Mouse (Mus musculus): ENCODE results near the gene Hsd11b1.
"Not testable (repeated sequence)": the region's sequence is repeated elsewhere in the genome, so short reads cannot be mapped to it uniquely, and the experiment has no call there.

Hsd11b1 gene

DNA sequence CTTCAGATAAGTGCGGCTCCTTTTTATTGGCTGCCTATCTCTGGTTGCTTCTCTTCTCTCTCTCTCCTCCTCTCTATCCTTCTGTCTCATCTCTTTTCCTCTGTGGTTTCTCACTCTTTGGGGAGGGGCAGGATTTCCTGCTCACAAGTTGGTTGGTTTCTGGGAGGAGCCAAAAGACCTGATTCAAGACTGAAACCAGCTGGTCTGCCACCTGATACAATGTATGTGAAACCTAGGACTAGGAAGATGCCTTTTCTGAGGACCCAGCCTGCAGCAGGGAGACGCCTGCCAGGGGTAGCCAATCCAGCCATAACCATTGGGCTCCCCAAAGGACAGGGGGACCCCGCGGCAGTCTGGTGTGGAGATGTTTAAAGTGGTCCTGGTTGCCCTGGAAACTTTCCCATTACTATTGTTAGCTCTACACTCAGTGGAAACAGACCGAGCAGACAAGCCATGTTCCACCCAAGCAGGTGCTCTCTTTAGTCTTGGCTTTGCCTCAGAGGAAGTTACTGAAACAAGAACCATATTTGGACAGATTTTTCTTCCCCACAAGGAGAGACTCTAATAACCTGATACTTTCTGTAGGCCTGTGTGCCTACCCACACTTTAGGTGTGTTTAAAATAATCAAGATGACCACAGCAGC lies at the start of gene Hsd11b1:
Gene Hsd11b1, minus strand, starts transcription at position 121 of the 644 bp plus-strand sequence.
- no peak for DNase-seq

DNA sequence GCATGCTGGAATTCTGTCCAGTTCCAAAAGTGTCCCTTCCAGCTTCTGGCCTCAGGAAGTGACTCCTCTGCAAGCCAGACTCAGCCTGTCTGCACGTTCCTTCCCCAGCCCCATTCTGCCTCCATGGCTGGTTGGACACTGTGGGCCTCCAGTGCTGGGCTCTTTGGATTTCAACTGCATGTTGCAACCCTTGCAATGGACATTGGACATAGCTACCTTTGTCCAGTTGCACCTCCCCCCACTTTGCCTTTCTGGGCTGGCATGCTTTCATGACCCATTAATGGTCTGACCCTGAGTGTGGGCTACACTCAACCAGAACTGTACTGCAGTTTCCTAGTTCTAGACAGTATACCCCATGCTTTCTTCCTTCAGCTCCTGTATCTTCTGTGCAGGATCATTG lies 47.7 kb upstream of the Hsd11b1 start:
- DNase-seq, result no peak

DNA sequence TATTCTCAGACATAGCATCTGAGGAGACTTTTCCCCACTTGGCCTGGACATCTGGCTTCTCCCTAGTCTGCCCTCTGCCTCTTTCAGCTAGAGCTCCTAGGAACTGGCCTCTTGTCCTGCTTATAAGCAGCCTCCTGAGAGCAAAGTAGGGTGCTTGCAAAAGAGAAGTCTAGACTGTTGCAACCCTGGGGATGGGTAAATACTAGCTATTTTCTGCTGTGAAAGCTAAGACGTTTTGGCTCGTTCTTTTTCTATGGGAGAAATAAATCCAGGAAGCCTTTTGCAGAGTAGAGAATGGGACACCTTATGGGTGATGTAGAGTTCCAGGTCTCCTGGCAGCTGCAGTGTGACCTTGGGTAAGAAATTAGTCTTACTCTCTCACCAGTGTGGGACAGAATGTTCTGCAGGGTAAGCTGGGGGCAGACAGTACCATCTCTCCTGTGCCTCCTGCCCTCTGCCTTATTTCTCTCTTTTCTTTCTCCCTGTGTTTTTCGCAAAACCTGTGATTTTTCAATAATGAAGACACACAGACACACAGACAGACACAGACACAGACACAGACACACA lies 46.7 kb upstream of the Hsd11b1 start:
- no peak for DNase-seq

DNA sequence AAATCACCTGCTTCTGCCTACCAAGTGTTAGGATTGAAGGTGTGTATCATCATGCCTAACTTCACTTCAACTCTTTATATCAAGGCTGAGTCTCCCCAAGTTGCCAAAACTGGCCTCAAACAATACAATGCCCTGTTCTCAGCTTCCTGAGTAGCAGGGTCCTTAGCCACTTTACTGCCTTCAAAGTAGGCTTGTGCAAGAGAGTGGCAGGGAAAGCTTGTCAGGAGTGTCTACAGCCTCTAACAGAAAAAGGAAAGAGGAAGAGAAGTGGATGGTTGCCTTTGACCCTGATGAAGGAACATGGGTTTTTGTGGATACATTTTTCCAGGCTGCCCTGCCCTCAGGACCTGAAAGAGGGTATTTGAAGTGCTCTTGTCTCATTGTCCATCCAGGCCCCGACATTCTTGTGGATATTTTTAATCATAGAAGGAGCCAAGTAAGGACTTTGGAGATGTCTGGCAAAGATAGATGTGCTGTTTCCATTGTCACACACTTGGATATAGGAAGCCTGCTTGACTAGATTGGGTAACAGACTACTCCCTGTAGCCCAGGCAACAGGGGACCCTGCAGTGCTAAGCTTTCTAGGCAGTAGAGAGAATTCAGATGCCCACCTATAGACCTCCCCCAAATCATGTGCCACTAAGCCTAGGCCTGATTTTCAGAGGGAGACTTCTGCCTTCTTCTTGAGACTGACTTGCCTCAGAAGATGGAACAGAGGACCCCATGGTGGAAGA lies 46.1 kb upstream of the Hsd11b1 start:
- no peak for DNase-seq

DNA sequence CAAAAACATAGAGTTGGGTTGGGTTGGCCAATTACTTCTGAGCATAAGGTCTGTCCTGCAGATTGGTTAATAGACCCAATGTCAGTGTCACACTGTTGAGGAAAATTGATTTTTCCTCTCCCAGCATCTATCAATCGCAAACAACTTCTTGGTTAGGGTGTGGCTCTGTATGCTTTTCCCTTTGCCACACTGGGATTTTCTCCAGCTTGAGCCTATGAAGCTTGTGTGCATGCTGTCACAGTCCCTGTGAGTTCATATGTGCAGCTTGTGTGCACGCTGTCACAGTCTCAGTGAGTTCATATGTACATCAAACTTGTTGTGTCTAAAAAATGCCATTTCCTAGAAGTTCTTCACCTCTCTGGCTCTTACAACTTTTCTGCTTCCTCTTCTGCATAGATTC lies 43.0 kb upstream of the Hsd11b1 start:
- DNase-seq, result no peak

DNA sequence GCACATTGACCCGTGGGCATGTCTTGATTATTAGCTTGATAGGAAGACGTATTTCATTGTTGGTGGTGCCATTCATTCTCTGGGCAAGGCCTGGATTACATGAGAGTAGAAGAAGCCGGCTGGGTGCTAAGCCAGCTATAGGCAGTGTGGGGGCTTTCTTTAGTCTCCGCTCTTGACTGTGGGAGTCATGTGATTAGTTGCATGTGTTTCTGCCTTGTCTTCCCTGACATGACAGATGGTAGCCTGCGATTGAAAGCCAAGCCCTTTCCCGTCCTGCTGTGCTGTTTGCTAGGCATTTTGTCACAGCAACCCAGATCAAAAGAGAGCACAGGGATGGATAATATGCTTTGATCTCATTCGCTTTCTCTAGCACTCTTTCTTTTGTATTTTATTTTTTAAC lies 41.5 kb upstream of the Hsd11b1 start:
- DNase-seq, result no peak

DNA sequence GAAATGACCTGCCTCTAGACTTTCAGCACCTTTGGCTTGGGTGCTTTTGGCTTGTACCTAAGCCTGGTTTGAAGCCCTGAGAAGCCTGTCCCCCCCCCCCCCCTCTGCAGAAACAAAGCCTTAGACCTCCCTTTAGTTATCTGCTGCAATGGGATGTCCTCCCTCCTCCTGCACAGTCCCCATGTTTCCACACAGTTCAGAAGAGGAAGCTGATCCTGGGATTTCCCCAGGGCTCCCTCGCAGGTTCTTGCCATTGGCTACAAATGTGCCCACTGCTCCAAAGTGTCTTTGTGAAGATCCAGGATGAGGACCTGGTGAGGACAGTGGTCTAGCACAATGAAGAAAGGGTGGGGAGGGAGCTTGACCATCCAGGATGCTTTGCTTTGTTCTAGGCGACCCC lies 39.2 kb upstream of the Hsd11b1 start:
- no peak for DNase-seq

DNA sequence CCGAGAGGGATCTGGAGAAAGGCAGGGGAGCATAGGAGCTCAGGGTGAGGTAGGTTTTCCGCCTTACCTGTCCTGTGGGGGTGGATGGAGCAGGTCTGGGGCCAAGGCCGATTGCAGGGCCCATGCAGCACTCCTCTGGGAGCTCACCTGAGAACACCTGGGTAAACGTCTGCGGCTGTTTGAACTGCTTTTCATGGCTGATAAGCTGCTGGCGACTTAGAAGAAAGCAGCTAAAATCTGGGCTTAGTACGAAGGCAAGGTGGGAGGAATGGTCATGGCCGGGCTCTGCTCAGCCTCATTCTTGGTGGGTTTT lies 38.2 kb upstream of the Hsd11b1 start:
- DNase-seq, result no peak

DNA sequence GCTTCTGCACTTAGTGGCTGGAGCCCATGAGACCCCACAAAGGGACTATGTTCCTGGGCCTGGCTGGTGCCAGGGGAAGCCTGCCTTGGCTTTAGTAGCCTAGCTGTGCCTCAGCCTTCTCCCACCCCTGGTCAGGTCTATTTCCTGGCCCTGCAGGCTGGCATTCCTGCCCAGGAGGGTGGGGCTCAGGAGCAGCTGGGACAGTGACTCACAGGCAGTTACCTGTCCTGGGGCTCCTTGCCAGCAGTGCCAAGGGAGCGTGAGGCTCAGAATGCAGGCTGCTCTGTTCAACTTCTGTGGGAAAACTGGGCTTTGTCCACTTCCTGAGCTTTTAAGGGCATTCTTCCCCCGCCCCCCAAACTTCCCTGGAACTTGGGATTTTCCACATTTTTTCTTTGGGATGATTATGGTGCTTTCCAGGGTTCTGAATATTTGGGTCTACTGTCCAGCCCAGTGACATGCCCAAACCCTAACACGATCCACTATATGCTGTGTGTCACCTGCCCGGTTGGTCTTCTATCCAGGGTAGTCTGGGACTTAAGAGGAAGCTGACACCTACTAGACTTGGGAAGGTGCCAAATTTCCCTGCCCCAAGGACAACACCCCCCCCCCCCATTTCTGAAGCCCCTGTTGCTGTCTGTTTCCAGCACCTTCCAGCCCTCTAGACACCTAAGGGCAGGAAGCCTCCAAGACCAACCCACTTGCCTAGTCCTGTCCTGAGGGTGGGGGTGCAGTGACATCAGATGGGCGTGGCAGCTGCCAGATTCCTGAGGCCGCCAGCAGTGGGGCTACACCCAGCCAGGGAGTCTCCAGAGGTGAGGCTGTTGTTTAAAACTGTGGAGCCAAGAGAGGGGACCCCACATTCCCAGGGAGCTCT lies 37.6 kb upstream of the Hsd11b1 start:
- no peak for DNase-seq

DNA sequence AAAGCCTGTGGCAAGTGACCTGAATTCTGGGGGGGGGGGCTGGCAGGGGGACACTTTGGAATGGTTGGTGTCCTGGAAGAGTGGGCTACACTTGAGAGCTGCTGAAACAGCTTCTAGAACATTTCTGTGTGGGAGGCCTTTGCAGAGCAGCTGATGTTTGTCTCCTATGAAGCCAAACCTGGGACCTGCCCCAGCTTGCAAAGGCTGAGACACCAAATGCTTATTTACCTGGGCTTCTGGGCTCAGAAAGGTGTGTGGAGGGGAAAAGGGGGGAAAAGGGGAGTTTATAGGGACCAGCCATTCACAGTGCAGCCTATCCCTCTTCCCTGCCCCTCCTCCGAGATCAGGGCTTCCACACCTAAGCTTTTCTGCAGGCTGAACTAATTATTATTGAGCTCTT lies 36.1 kb upstream of the Hsd11b1 start:
- DNase-seq, result no peak

DNA sequence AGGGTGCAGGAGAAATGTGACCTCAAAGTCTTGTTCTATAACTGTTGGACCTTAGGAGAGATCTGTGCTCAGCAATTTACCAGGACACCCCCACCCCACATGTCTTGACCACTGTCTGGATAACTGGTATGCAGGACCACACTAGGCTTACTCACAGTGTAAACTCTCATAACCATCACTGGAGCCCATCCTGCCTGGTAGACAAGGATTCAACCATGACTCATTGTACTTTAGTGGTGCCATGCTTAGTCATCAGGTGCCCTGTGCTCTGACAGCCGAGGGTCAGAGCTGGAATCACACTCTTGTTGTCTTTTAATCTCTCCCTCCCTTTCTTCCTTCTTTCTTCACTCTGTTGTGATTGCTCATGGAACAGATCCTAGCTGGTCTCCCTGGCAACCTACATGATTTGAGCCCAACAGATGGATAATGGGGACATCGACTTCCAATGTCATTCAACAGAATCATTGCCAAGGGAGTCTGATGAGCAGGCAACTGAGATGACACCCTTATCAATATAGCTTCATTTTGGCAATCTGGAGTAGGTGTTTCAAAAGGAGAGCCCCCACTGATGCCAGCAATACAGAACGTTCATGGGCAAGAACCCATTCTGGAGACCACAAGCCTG lies 34.4 kb upstream of the Hsd11b1 start:
- no peak for DNase-seq

DNA sequence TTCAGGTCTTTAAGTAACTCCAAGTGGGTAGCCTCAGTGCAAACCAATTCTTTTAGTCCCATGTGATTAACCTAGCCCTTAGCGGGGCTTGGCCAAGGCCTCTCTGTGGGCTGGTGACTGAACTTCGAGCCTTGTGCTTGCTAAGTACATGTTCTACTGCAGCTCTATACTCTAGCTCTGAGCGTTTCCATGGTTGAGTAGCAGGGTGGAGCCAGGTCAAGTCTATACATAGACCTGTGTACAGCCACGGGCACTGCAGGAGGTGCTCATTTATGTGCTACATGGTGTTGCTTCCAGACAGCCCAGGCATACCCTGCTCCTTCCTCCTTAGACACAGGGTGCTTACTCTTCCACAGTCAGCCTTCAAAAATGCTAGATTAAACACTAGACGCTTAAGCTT lies 32.0 kb upstream of the Hsd11b1 start:
- no peak for DNase-seq

DNA sequence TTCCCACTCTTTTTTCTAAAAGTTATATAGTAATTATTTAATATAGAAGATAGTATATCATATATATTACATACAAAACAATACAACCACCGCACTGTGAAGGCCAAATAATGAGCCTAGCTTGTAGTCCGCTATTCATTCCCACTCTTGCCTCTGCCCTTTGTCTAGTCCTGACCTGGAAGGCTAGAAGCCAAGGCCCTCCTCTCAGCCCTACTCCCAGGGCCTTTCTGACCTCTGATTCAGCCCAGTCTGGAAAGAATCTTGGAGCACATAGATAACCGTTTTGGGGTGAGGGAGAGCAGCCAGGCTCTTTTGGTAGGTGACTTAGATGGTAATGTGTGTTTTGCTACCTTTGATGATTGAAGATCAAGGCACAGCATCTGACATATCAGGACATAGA lies 30.1 kb upstream of the Hsd11b1 start:
- DNase-seq, result no peak

DNA sequence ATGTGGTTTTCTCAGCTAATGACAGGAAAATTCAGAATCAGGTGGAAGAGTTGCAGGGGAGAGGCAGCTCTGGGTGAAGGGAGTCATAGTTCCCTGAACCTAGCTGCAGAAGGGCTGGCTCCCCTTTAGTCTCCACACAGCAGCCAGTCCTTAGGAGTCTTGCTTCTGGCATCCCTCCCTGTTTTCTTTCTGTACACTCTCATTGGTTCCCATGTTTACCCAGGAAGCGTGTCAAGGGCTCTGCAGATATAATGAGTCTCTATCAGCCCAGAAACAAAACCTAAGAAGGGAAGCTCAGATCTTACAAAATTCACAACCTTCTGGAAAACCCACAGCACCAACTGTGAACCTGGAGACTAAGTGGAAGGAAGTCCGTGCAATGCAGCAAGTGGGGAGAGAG lies 29.2 kb upstream of the Hsd11b1 start:
- DNase-seq, result no peak

DNA sequence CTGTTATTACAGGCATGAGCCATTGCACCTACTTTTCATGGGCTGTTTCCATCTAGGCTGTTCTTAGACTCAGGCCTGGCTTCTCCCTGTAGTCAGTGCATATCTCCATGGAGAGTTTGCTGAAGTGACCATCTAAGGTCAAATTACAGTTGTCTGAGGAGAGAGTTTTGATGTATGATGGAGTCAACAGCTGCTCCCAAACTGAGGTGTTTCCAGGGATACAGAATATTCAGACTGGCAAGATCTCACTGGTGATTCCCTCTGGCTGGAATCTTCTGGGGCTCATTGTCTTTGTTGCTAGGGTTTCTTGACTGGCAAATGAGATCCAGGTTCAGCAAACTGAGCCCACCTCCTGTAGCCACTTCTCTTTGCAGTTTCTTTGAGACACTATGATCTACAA lies 26.8 kb upstream of the Hsd11b1 start:
- no peak for DNase-seq

DNA sequence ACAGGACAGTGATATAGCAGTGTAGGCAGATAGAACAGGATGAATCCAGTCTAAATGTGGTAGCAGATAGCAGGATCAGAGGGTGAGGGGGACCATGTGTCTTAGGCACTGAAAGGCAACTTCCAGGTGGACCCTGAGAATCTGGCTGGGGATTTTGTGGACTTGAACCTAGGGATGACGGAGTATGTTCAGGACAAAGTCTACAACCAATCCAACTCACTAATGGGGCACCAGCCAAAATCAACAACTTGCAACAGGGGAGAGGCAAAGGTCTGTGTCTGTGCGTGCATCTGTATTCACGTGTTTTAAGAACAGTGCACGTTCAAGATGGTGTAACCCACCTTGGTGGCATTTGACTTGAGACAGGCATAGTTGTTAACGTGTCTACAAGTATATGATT lies 26.0 kb upstream of the Hsd11b1 start:
- DNase-seq, result no peak

DNA sequence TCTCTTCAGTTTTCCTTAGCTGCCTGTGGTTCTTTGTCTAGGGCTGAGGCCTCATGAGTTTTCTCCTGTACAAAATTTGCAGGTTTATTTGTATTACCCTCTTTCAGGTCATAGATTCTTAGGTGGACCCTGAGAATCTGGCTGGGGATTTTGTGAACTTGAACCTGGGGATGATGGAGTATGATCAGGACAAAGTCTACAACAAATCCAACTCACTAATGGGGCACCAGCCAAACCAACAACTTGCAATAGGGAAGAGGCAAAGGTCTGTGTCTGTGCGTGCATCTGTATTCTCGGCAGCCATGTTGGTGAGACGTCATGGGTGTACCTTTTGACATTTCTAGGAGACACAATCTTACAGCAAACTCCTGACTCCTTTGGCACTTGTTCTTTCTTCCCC lies 25.2 kb upstream of the Hsd11b1 start:
- no peak for DNase-seq

DNA sequence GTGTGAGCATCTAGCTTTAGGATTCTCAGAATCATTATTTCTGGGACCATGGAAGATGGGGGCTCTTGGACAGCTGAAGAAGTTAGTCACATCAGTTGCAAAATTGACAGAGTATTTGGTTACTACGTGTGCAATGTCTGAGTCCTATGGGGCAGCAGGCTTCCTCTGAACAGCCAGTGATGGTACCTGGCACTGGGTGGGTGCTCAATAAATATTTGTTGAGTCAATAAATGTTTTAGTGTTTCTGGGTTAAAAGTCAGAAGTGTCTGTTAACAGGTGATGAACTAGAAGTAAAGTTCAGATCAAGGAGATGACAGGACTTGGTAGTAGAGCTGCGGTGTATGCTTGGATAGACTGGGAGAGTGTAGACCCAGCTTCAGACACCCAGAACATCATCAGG lies 23.7 kb upstream of the Hsd11b1 start:
- no peak for DNase-seq

DNA sequence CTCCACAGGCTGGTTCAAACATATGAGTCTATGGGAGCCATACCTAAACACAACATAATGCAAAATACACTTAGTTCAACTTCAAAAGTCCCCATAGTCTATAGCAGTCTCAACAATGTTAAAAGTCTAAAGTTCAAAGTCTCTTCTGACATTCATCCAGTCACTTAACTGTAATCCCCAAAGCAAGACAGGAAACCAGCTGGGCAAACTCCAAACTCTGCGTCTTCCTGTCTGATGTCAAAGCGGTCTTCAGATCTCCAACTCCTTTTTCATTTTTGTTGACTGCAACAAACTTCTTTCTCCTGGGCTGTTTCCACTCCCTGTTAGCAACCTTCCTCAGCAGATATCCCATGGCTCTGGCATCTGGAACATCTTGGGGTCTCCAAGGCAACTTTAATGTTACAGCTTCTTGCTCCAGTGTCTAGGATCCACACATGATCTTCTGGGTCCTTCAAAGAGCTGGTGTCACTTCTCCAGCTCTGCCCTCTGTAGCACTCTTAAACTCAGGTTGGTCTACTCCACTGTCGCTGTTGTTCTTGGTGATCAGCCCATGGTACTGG lies 22.0 kb upstream of the Hsd11b1 start:
- DNase-seq, result not testable (repeated sequence)

DNA sequence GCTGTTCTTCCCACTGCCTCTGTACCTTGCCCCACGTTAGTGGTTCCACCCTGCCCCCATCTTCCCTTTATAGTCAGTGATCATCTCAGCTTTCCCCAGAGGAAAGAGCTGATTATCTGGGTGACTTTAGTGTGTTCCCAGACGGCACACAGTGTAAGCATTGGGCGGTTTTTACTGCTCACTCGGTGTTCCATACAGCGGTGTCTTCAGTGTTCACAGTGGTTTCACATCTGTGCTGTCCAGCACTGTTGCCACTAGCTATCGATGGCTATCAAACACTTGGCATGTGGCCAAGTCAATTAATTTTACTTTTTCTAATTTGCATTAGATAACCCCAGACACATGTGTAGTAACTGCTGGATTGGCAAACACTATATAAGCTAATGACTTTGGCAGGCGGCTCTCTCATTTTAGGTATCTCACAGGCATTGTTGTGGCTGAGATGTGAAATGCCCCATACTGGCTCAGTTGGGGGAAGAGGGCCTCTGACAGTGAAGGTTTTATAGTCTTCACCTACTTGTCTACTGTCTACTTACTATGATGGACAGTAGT lies 20.4 kb upstream of the Hsd11b1 start:
- no peak for DNase-seq

DNA sequence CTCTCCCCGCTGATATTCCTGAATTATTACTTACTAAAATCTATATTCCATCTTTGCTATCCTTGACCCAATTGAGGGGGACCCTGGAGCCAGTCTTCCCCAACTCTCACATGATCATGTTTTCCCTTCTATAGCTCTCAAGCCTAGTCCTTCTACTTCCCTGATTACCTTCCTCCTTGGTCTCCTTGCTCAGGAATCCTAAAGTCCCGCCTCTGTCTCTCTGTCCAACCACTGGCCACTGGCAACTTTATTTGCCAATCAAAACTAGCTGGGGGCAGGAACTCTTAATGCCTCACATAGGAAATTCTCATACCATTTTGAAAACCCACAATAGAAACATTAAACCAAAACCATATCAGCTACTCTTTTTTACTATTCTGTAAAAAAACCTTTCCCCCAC lies 17.5 kb upstream of the Hsd11b1 start:
- DNase-seq, result no peak

DNA sequence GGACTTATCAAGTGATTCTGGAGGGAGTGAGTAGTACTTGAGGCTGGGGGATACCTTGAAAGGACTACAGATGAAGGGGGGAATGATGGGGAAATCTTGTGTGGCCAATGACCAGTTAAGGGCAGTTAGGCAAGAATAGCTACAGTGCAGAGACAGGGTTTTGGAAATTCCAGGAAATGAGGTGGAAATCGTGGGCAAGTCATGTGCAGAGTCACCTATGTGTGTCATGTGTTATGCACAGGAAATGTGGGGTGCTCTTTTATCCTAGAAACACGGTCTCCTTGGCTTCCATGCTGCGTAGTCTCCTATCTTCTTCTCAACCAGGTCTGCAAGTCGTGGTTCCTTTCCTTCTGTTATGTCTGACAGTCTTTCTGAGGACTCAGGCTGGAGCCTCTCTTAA lies 15.6 kb upstream of the Hsd11b1 start:
- no peak for DNase-seq

Measured in right cerebral cortex, adult 18-20 months (tissue).